Mouse (Mus musculus): ENCODE measurements around the gene Psma3. TPM values are rescaled to one million over a fixed set of nuclear protein-coding genes. Genes with fewer than 3 reads are reported as not detected.
A peak's percentile ranks its signal among the peaks of the same experiment; 100 is the strongest.
"Not testable (repeated sequence)": the region's sequence is repeated elsewhere in the genome, so short reads cannot be mapped to it uniquely, and the experiment has no call there.

Psma3 gene
- polyA plus RNA-seq, 1 experiment from 2014 or later, result 659 TPM

GRCm38 (mm10) chr12:71009769-71010168 is 35.3 kb downstream of the Psma3 start:
- no peak overlapping the region for H3K4me3 ChIP-seq
- H3K27me3 ChIP-seq (ENCODE audit: poor library complexity, severe bottlenecking), result no peaks in the 10 kb centered on the region
- H3K4me1 ChIP-seq, result peaks cover 18% of the 10 kb centered on the region
- no peak overlapping the region for H3K27ac ChIP-seq
- no peaks in the 10 kb centered on the region for H3K9me3 ChIP-seq
- no peak for DNase-seq (ENCODE audit: extremely low spot score, low spot score)
- peaks cover 83% of the 10 kb centered on the region for H3K36me3 ChIP-seq (replicated peaks)
- WGBS, result 71% methylated on average over 4 of the region's 4 CpGs

- H3K27ac ChIP-seq, result peak overlapping the region; percentile 97
- H3K27me3 ChIP-seq (ENCODE audit: poor library complexity, severe bottlenecking), result no peaks in the 10 kb centered on the region
- H3K4me3 ChIP-seq, result peak overlapping the region; percentile 98
- under 1% methylated on average over 31 of the region's 32 CpGs for WGBS
- no peak for DNase-seq (ENCODE audit: extremely low spot score, low spot score)
- H3K9me3 ChIP-seq, result no peaks in the 10 kb centered on the region
- H3K4me1 ChIP-seq, result peaks cover 30% of the 10 kb centered on the region
- H3K36me3 ChIP-seq (replicated peaks), result peaks cover 40% of the 10 kb centered on the region
Observed at GRCm38 (mm10) chr12:71014845-71015362, 40.5 kb downstream of the Psma3 start.

- Histone ChIP-seq H3K27me3 (ENCODE audit: poor library complexity, severe bottlenecking) (no peaks in the 10 kb centered on the region), H3K4me1 (peaks cover 30% of the 10 kb centered on the region), H3K36me3 (replicated peaks) (peaks cover 40% of the 10 kb centered on the region), H3K4me3 (peak within 1 kb of the TSS; percentile 98), H3K27ac (peak within 1 kb of the TSS; percentile 97), H3K9me3 (no peaks in the 10 kb centered on the region)
- peak; percentile 97 for DNase-seq (ENCODE audit: extremely low spot score, low spot score)
- under 1% methylated on average over 61 of the region's 61 CpGs for WGBS
Observed at GRCm38 (mm10) chr12:71015363-71016210, 41.2 kb downstream of the Psma3 start, which contains the start of gene Arid4a. Gene Arid4a (plus strand): TSS chr12:71015990.

GRCm38 (mm10) chr12:71016211-71016502 is 41.7 kb downstream of the Psma3 start:
- Histone ChIP-seq H3K36me3 (replicated peaks) (peaks cover 40% of the 10 kb centered on the region), H3K4me3 (peak overlapping the region; percentile 98), H3K4me1 (peaks cover 30% of the 10 kb centered on the region), H3K27me3 (ENCODE audit: poor library complexity, severe bottlenecking) (no peaks in the 10 kb centered on the region), H3K27ac (peak overlapping the region; percentile 94), H3K9me3 (no peaks in the 10 kb centered on the region)
- under 1% methylated on average over 33 of the region's 33 CpGs for WGBS
- DNase-seq (ENCODE audit: extremely low spot score, low spot score), result no peak

- Histone ChIP-seq H3K4me3 (peak overlapping the region; percentile 98), H3K36me3 (replicated peaks) (peaks cover 42% of the 10 kb centered on the region), H3K4me1 (peaks cover 30% of the 10 kb centered on the region), H3K27ac (peak overlapping the region; percentile 94), H3K27me3 (ENCODE audit: poor library complexity, severe bottlenecking) (no peaks in the 10 kb centered on the region), H3K9me3 (no peaks in the 10 kb centered on the region)
- DNase-seq (ENCODE audit: extremely low spot score, low spot score), result peak; percentile 40
- WGBS, result under 1% methylated on average over 70 of the region's 82 CpGs
Observed at GRCm38 (mm10) chr12:71016503-71017241, 42.3 kb downstream of the Psma3 start.

- no peaks in the 10 kb centered on the region for H3K27me3 ChIP-seq (ENCODE audit: poor library complexity, severe bottlenecking)
- H3K4me3 ChIP-seq, result peak overlapping the region; percentile 98
- peaks cover 42% of the 10 kb centered on the region for H3K36me3 ChIP-seq (replicated peaks)
- DNase-seq (ENCODE audit: extremely low spot score, low spot score), result no peak
- WGBS, result 33% methylated on average over 5 of the region's 5 CpGs
- peaks cover 30% of the 10 kb centered on the region for H3K4me1 ChIP-seq
- H3K27ac ChIP-seq, result peak overlapping the region; percentile 94
- no peaks in the 10 kb centered on the region for H3K9me3 ChIP-seq
Observed at GRCm38 (mm10) chr12:71017242-71017571, 42.8 kb downstream of the Psma3 start.

- no peaks in the 10 kb centered on the region for H3K9me3 ChIP-seq
- H3K27me3 ChIP-seq (ENCODE audit: poor library complexity, severe bottlenecking), result no peaks in the 10 kb centered on the region
- DNase-seq (ENCODE audit: extremely low spot score, low spot score), result no peak
- WGBS, result 88% methylated on average over 10 of the region's 10 CpGs
- peaks cover 27% of the 10 kb centered on the region for H3K4me1 ChIP-seq
- peak overlapping the region; percentile 98; the same call in 1 of the 2 replicates for H3K4me3 ChIP-seq
- peaks cover 43% of the 10 kb centered on the region for H3K36me3 ChIP-seq (replicated peaks)
- no peak overlapping the region for H3K27ac ChIP-seq
Observed at GRCm38 (mm10) chr12:71017827-71018226, 43.4 kb downstream of the Psma3 start.

- no peaks in the 10 kb centered on the region for H3K9me3 ChIP-seq
- H3K4me1 ChIP-seq, result peaks cover 17% of the 10 kb centered on the region
- no peak overlapping the region for H3K27ac ChIP-seq
- 94% methylated on average over 8 of the region's 8 CpGs for WGBS
- H3K4me3 ChIP-seq, result no peak overlapping the region
- H3K27me3 ChIP-seq (ENCODE audit: poor library complexity, severe bottlenecking), result no peaks in the 10 kb centered on the region
- H3K36me3 ChIP-seq (replicated peaks), result peaks cover 51% of the 10 kb centered on the region
- no peak for DNase-seq (ENCODE audit: extremely low spot score, low spot score)
Observed at GRCm38 (mm10) chr12:71019211-71019610, 44.8 kb downstream of the Psma3 start.

- Histone ChIP-seq H3K27me3 (ENCODE audit: poor library complexity, severe bottlenecking) (no peaks in the 10 kb centered on the region), H3K4me1 (no peaks in the 10 kb centered on the region), H3K36me3 (replicated peaks) (peaks cover 95% of the 10 kb centered on the region), H3K9me3 (no peaks in the 10 kb centered on the region), H3K27ac (no peak overlapping the region), H3K4me3 (no peak overlapping the region)
- WGBS, result 97% methylated on average over 10 of the region's 10 CpGs
- DNase-seq (ENCODE audit: extremely low spot score, low spot score), result no peak
Observed at GRCm38 (mm10) chr12:71024411-71024810, 50.0 kb downstream of the Psma3 start.

- H3K27me3 ChIP-seq (ENCODE audit: poor library complexity, severe bottlenecking); H3K4me3 ChIP-seq; H3K4me1 ChIP-seq; H3K27ac ChIP-seq; DNase-seq (ENCODE audit: extremely low spot score, low spot score); H3K9me3 ChIP-seq: not testable (repeated sequence)
- 95% methylated on average over 8 of the region's 8 CpGs for WGBS
- H3K36me3 ChIP-seq (replicated peaks), result peaks cover 86% of the 10 kb centered on the region
Observed at GRCm38 (mm10) chr12:71028265-71028664, 53.8 kb downstream of the Psma3 start.

- Histone ChIP-seq H3K4me3 (no peak overlapping the region), H3K36me3 (replicated peaks) (peaks cover 75% of the 10 kb centered on the region), H3K27ac (no peak overlapping the region), H3K9me3 (no peaks in the 10 kb centered on the region), H3K27me3 (ENCODE audit: poor library complexity, severe bottlenecking) (no peaks in the 10 kb centered on the region), H3K4me1 (no peaks in the 10 kb centered on the region)
- 96% methylated on average over 8 of the region's 8 CpGs for whole genome bisulfite sequencing
- DNase-seq (ENCODE audit: extremely low spot score, low spot score), result no peak
Observed at GRCm38 (mm10) chr12:71030260-71030659, 55.8 kb downstream of the Psma3 start.

GRCm38 (mm10) chr12:71030722-71031121 is 56.3 kb downstream of the Psma3 start:
- no peaks in the 10 kb centered on the region for H3K4me1 ChIP-seq
- DNase-seq (ENCODE audit: extremely low spot score, low spot score), result no peak
- no peak overlapping the region for H3K27ac ChIP-seq
- no peaks in the 10 kb centered on the region for H3K27me3 ChIP-seq (ENCODE audit: poor library complexity, severe bottlenecking)
- WGBS, result 97% methylated on average over 5 of the region's 5 CpGs
- H3K9me3 ChIP-seq, result no peaks in the 10 kb centered on the region
- H3K36me3 ChIP-seq (replicated peaks), result peaks cover 71% of the 10 kb centered on the region
- no peak overlapping the region for H3K4me3 ChIP-seq

- Histone ChIP-seq H3K27ac (no peak overlapping the region), H3K4me3 (no peak overlapping the region), H3K4me1 (no peaks in the 10 kb centered on the region), H3K36me3 (replicated peaks) (peaks cover 74% of the 10 kb centered on the region), H3K27me3 (ENCODE audit: poor library complexity, severe bottlenecking) (no peaks in the 10 kb centered on the region), H3K9me3 (no peaks in the 10 kb centered on the region)
- no peak for DNase-seq (ENCODE audit: extremely low spot score, low spot score)
- WGBS, result 88% methylated on average over 4 of the region's 4 CpGs
Observed at GRCm38 (mm10) chr12:71035826-71036225, 61.4 kb downstream of the Psma3 start.
